Mouse (Mus musculus): ENCODE data around the gene Esrrg.

Esrrg gene

GRCm38 (mm10) chr1:187649871-187650270 lies 41.3 kb downstream of the Esrrg start:
- DNase-seq (ENCODE audit: extremely low read depth, low read depth) = no peak

DNA sequence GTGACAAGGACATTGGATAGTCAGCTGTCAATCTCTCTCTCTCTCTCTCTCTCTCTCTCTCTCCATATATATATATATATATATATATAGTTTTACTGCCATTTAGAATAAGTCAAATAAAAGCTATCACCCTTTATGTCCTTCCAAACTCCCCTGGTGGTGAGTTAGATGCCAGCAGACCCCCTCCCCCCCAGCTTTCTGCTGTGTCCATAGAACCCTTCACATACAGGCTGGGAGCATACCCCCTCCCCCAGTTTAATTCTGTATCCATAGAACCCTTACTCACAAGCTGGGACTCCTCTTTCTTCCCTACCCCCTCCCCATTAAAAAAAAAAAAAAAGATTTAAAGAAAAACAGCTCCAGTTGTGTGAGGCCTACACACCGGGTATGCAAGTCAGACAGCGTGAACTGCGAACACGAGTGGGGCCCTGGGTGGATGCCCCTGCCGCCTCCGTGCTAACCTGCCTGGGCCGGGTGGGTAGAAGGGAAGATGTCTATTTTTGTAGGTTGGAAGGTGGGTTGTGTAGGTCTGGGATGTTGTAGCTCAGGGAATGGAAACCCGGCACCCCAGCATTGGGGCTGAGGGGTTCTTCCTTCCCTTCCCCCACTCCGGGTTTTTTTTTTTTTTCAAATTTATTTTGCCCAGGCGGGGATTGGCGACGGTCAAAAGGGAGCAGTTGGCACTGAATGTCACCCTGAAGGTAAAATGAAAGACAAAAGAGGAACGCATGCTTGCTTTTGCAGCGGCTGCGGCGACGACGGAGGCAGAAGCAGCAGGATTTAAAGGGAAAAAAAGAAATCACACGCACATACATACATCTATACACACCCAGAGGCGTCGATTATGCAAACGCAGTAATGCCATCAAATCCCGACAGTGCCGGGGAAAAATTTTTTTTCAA lies 42.4 kb downstream of the Esrrg start:
- no peak for DNase-seq (ENCODE audit: extremely low read depth, low read depth)

GRCm38 (mm10) chr1:187651688-187652241 lies 43.2 kb downstream of the Esrrg start:
- no peak for DNase-seq (ENCODE audit: extremely low read depth, low read depth)

DNA sequence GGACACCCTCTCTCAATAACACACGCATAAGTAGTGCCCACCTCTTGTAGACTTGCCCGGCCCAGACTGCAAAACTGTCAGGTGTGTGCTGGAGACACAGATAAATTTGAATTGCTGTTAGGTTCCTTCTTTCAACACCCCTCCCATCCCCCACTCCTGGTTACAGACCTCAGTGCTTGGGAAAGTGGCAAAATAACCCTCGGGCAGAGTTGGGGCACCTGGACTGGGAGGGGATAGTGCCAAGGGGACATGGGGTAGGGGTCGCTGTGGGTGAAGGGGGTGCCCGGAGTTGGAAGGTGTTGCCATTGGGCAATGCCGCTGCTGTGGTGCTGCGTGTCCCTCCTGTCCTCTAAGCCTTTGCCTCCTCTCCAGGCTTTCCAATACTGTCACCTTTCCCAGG lies 43.9 kb downstream of the Esrrg start:
- no peak for DNase-seq (ENCODE audit: extremely low read depth, low read depth)

GRCm38 (mm10) chr1:187653390-187653789 lies 44.8 kb downstream of the Esrrg start:
- no peak for DNase-seq (ENCODE audit: extremely low read depth, low read depth)

- no peak for DNase-seq (ENCODE audit: extremely low read depth, low read depth)
Observed at GRCm38 (mm10) chr1:187660963-187661362, 52.4 kb downstream of the Esrrg start.

DNA sequence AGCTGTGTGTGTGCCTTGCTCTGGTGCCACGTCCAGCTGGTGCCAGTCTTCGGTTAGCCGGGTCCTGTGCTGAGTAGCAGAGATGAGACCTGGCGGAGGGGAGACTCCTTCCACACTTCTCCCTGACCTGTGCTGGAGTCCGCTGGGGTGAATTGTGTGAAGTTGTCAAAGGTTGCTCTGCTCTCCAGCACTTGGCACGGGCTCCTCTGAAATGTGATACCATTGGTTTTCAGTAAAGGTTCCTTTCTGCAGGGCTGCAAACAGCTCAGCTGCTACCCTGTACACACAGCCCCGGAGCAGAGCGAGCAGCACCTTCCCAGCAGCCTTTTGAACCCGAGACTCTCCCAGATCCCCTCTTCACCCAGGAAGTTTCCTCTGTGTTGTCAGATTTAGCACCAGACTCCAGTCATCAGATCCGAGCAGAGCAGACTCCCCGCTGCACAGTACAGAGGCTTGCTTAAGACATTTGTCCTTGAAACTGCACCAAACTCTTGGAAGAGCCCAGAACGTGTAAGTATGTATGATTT lies 53.6 kb downstream of the Esrrg start:
- no peak for DNase-seq (ENCODE audit: extremely low read depth, low read depth)

DNA sequence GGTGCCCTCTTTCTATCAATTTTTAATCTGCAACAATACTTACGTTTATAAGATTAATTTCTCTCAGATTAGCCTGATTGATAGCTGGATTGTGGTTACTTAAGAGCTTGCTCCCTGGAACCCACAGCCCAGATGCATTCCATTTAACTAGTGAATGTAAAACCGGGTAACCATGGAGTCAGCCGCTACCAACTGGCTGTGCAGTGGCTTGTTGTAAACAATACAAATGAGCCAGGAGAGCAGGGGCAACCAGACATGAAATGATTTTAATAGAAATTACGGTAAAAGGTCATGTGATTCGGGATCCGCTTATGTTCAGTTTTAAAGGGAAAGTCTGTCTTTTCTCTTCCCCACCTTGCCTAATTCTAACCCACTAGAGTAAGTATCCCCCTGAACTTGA lies 54.8 kb downstream of the Esrrg start:
- no peak for DNase-seq (ENCODE audit: extremely low read depth, low read depth)

- no peak for DNase-seq (ENCODE audit: extremely low read depth, low read depth)
Observed at GRCm38 (mm10) chr1:187664261-187664660, 55.7 kb downstream of the Esrrg start.

DNA sequence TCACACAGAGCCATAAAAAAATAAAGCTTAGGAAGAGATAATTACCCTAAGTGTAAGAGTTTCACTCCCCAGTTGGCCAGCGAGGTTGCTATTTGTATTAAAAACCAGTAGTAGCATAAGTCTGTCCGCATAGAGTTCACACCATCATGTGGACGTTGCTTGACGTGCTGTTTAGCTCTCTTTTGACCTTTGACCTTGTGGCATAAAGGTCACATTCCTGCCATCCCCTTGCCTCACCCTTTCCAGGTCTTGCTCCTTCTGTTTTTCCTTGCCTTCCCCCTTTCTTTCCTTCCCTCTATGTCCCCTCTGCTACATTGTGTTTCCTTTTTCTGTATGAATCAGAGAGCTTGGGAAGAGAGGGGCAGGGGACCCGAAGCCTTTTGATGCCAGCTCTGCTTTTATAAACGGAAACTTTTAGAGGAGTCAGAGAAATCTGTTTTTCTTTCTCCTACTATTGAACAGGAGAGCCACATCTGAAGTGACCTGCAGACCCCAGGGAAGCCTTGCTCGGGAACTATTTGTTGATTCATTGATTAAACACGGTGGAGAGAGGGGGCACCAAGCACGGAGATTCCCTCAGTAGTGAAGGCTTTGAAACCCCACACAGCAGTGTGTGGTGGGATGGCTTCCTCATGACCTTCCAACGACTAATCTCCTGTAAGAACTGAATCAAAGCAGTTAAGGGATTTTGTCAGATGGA lies 57.5 kb downstream of the Esrrg start:
- DNase-seq (ENCODE audit: extremely low read depth, low read depth) = no peak

DNA sequence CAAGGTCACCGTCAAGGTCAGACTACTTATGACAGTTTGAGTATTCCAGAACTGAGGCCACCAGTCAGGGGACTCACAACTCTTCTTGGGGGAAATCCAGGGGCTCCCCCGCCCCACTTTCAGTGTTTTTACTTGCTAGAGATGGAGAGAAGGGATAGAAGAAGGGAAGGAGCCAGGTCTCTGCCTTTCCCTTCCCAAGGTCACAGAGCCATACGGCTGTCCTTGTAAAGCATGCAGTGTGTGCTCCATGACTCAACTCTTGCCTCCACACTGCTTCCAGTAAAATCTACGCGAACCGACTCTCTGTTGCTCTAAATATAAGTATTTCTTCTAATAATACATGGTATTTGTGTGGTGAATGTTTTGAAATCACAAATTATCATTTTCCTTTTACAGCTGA lies 61.2 kb downstream of the Esrrg start:
- no peak for DNase-seq (ENCODE audit: extremely low read depth, low read depth)

DNA sequence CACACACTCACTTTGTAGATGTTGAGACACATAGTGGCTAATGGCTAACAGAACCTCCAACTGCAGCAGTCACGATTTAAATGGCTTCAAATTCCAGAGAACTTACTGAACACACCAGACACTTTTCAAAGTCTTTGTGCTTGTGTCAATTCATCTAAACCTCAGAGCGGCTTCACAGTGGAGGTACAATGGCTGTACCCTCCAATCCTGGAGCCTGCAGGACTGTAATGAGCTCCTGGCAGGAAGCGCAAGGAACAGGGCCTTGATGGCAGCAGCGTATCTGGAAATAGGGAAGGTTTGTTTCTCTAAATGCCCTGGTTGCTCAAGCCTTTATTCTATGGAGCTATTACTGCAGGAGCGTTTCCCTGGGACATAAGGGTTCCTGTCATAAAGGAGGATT lies 63.9 kb downstream of the Esrrg start:
- no peak for DNase-seq (ENCODE audit: extremely low read depth, low read depth)

GRCm38 (mm10) chr1:187674771-187675186 lies 66.2 kb downstream of the Esrrg start:
- no peak for DNase-seq (ENCODE audit: extremely low read depth, low read depth)

- no peak for DNase-seq (ENCODE audit: extremely low read depth, low read depth)
Observed at GRCm38 (mm10) chr1:187676626-187677025, 68.0 kb downstream of the Esrrg start.

- no peak for DNase-seq (ENCODE audit: extremely low read depth, low read depth)
Observed at GRCm38 (mm10) chr1:187679246-187679645, 70.7 kb downstream of the Esrrg start.

GRCm38 (mm10) chr1:187684519-187684918 lies 75.9 kb downstream of the Esrrg start:
- no peak for DNase-seq (ENCODE audit: extremely low read depth, low read depth)

GRCm38 (mm10) chr1:187691846-187692525 lies 83.4 kb downstream of the Esrrg start:
- no peak for DNase-seq (ENCODE audit: extremely low read depth, low read depth)

DNA sequence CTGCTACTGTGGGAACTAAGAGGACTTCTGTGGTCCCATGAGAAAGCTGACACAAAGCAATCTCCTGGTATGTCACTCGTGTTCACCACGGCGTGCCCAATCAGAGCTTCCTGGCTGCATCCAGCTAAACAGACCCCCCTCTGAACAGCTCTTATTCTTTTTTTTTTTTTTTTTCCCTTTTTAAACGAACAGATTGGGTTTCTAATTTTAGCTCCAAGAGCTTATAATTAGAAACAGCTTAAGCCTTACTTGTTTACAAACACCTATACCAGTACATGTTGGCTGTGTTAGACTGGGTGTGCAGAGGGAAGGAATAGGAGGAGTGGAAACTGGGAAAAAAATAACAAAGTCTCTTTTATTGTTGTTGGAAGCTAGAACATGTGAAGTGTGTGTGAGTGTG lies 86.3 kb downstream of the Esrrg start:
- DNase-seq (ENCODE audit: extremely low read depth, low read depth) = no peak

- DNase-seq (ENCODE audit: extremely low read depth, low read depth) = no peak
Observed at GRCm38 (mm10) chr1:187698201-187698600, 89.6 kb downstream of the Esrrg start.

DNA sequence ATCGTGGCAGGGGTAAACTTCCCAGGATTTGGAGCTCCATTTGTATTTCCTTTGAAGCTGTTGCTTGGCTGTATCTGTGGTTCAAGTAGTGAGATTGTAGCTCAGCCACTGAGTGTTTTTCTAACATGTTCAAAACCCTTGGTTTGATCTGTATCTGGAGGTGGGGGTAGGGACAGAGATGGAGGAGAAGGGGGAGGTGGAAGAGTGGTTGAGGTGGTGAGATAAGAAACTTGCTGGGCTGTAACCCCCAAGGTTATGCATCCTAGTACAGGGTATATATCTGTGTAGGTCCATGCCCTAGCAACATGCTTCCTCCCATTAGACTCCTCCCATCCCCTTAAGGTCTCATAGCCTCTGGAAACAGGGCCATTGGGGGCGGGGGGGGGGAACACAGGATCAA lies 92.4 kb downstream of the Esrrg start:
- DNase-seq (ENCODE audit: extremely low read depth, low read depth) = no peak

DNA sequence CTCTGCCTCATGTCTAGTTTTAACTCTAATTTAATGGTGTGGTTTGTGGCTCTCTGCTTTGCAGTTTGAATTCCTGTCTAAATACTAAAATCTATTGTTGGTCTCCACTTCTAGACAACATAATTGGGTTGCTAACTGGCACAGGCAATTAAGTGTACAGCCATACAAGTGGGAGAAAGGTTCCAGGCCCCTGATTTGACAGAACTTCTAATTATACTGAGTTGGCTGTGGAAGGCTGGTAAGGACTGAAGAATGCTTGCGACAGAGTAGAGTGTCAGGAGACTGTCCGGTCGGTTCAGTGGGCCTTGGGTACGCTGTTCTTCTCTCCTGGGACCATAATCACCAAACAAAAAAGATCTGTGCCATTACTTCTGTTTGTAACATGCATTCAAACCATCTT lies 96.3 kb downstream of the Esrrg start:
- no peak for DNase-seq (ENCODE audit: extremely low read depth, low read depth)

GRCm38 (mm10) chr1:187705348-187705747 lies 96.8 kb downstream of the Esrrg start:
- no peak for DNase-seq (ENCODE audit: extremely low read depth, low read depth)
